Mouse (Mus musculus): ENCODE measurements around the gene Cdh22. TPM values are rescaled to one million over a fixed set of nuclear protein-coding genes. Genes with fewer than 3 reads are reported as not detected.

The Cdh22 gene
- polyA plus RNA-seq, 1 experiment from 2014 or later = not detected

DNA sequence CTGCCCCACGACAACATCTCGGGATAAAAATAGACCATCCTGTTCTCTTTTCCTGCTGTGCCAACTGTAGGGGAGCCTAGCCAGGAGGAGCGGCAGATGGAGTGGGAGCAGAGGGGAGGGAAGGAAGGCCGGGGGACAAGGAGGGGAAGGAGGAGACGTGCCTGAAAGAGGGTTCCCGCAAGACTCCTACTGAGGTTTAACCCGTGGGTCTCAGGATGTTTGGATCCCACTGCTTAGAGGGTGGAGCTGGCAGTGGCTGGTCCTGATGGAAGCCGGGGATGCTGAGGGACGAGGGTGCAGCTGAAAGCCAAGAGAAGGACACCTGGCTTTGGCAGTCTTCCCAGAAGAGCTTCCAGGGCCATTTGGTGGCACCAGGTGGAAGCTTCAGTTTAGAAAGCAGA lies 161.3 kb downstream of the Cdh22 start:
- no peak overlapping the region for H3K4me3 ChIP-seq (ENCODE audit: low read depth, low read length)
- H3K27ac ChIP-seq (ENCODE audit: low read depth) = no peak overlapping the region
- no peak overlapping the region for H3K9ac ChIP-seq (replicated peaks)
- H3K9me3 ChIP-seq (ENCODE audit: low read length) = no peaks in the 10 kb centered on the region
- H3K4me2 ChIP-seq (ENCODE audit: low read depth, low read length) = no peak overlapping the region
- TF ChIP-seq CTCF (IDR thresholded peaks at IDR 0.05; ENCODE audit: low read depth) = no peak
- no peak for TF ChIP-seq EP300 (IDR thresholded peaks at IDR 0.05; ENCODE audit: low read depth)
- no peaks in the 10 kb centered on the region for H3K4me1 ChIP-seq (ENCODE audit: insufficient read depth)
- H3K36me3 ChIP-seq (replicated peaks; ENCODE audit: insufficient read depth, low read length) = no peaks in the 10 kb centered on the region
- DNase-seq = no peak
- H3K27me3 ChIP-seq (ENCODE audit: insufficient read depth, low read length) = peaks cover 37% of the 10 kb centered on the region
- ATAC-seq = no peak
- WGBS (ENCODE audit: insufficient replicate concordance) = 22% methylated on average over 9 of the region's 9 CpGs

DNA sequence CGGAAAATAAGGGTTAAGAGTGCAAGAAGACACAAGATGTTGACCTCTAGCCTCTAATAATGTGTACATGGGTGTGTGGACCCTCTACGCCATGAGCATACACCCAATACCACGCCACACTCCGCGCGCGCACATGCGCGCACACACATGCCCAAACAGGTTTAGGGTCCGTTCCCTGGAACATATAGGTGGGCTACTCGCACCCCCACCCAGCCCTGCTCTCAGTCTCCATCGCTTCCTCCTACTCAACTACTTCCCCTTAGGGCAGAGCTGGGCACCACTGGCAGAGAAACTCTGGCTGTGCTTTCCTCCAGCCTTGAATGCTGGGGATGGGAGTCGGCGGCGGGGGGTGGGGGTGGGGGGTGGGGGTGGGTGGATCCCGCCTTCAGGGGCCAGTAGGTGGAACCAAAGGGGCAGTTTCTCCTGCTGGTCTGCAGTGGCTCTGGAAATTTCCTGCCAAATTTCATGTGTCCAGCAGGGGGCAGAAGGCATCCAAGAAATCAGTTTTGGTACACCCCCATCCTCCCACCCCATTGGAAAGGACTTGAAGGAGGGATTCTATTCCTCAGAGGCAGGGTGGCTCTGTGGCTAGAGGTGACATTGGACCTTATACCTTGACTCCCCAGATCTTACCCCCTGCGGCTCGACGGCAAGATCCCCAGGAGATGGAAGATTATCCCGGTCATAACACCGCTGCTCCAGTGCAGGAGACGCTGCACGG lies 164.4 kb downstream of the Cdh22 start:
- H3K9ac ChIP-seq (replicated peaks) = no peak overlapping the region
- TF ChIP-seq EP300 (IDR thresholded peaks at IDR 0.05; ENCODE audit: low read depth) (no peak), CTCF (IDR thresholded peaks at IDR 0.05; ENCODE audit: low read depth) (peak; percentile 66)
- no peaks in the 10 kb centered on the region for H3K4me1 ChIP-seq (ENCODE audit: insufficient read depth)
- no peak overlapping the region for H3K27ac ChIP-seq (ENCODE audit: low read depth)
- WGBS (ENCODE audit: insufficient replicate concordance) = 25% methylated on average over 22 of the region's 23 CpGs
- H3K4me3 ChIP-seq (ENCODE audit: low read depth, low read length) = no peak overlapping the region
- peak; percentile 61 for DNase-seq
- H3K9me3 ChIP-seq (ENCODE audit: low read length) = no peaks in the 10 kb centered on the region
- H3K27me3 ChIP-seq (ENCODE audit: insufficient read depth, low read length) = peaks cover 19% of the 10 kb centered on the region; the same call in 1 of the 2 replicates
- H3K4me2 ChIP-seq (ENCODE audit: low read depth, low read length) = no peak overlapping the region
- no peak for ATAC-seq
- no peaks in the 10 kb centered on the region for H3K36me3 ChIP-seq (replicated peaks; ENCODE audit: insufficient read depth, low read length)

DNA sequence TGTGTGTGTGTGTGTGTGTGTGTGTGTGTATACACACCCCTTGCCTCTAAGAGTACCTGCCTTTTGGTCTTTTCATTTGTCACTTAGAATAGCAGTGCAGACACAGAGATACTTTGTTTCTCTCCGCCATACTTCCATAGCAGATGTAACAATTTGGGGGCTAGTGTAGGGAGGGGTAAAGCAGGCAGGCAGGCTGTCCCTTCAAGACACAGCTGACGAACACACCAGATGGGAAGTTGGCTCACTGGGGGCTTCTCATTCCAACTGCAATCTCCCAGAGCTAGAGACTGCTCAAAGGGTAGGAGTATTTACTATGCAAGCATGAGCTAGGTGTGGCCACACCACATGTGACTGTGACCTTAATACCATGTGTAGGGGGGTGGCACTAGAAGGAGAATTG lies 165.8 kb downstream of the Cdh22 start:
- Histone ChIP-seq H3K9ac (replicated peaks) (no peak overlapping the region), H3K4me2 (ENCODE audit: low read depth, low read length) (no peak overlapping the region), H3K4me1 (ENCODE audit: insufficient read depth) (no peaks in the 10 kb centered on the region), H3K27me3 (ENCODE audit: insufficient read depth, low read length) (peaks cover 10% of the 10 kb centered on the region; the same call in 1 of the 2 replicates), H3K9me3 (ENCODE audit: low read length) (no peaks in the 10 kb centered on the region), H3K36me3 (replicated peaks; ENCODE audit: insufficient read depth, low read length) (no peaks in the 10 kb centered on the region), H3K27ac (ENCODE audit: low read depth) (no peak overlapping the region), H3K4me3 (ENCODE audit: low read depth, low read length) (no peak overlapping the region)
- TF ChIP-seq EP300 (IDR thresholded peaks at IDR 0.05; ENCODE audit: low read depth) (no peak), CTCF (IDR thresholded peaks at IDR 0.05; ENCODE audit: low read depth) (no peak)
- ATAC-seq (no peak), DNase-seq (no peak)
- WGBS (ENCODE audit: insufficient replicate concordance) = 69% methylated on average over 2 of the region's 2 CpGs

DNA sequence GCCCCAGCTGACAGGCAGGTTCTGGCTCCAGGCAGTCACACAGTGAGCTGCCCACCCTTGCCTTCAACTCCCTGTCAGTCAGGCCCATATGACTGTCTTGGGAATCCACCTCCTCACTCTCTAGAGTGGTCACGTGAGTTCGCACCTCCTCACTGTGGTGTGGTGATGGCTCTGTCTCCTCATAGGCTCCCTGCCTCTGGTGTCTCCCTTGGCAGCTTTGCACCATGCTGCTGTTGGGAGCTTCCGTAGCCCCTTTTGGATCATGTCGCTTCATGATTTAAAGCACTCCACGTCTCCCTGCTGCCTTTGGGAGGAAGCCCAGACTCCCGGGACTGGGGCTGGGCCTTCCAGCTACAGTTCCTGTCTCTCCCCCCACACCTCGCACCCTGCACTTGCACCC lies 170.2 kb downstream of the Cdh22 start:
- Histone ChIP-seq H3K27ac (ENCODE audit: low read depth) (no peak overlapping the region), H3K9ac (replicated peaks) (no peak overlapping the region), H3K9me3 (ENCODE audit: low read length) (no peaks in the 10 kb centered on the region), H3K27me3 (ENCODE audit: insufficient read depth, low read length) (no peaks in the 10 kb centered on the region), H3K4me3 (ENCODE audit: low read depth, low read length) (no peak overlapping the region), H3K4me2 (ENCODE audit: low read depth, low read length) (no peak overlapping the region), H3K4me1 (ENCODE audit: insufficient read depth) (no peaks in the 10 kb centered on the region; the same call in 1 of the 2 replicates), H3K36me3 (replicated peaks; ENCODE audit: insufficient read depth, low read length) (no peaks in the 10 kb centered on the region)
- 68% methylated on average over 7 of the region's 7 CpGs for WGBS (ENCODE audit: insufficient replicate concordance)
- DNase-seq (no peak), ATAC-seq (no peak)
- TF ChIP-seq EP300 (IDR thresholded peaks at IDR 0.05; ENCODE audit: low read depth) (no peak), CTCF (IDR thresholded peaks at IDR 0.05; ENCODE audit: low read depth) (no peak)

DNA sequence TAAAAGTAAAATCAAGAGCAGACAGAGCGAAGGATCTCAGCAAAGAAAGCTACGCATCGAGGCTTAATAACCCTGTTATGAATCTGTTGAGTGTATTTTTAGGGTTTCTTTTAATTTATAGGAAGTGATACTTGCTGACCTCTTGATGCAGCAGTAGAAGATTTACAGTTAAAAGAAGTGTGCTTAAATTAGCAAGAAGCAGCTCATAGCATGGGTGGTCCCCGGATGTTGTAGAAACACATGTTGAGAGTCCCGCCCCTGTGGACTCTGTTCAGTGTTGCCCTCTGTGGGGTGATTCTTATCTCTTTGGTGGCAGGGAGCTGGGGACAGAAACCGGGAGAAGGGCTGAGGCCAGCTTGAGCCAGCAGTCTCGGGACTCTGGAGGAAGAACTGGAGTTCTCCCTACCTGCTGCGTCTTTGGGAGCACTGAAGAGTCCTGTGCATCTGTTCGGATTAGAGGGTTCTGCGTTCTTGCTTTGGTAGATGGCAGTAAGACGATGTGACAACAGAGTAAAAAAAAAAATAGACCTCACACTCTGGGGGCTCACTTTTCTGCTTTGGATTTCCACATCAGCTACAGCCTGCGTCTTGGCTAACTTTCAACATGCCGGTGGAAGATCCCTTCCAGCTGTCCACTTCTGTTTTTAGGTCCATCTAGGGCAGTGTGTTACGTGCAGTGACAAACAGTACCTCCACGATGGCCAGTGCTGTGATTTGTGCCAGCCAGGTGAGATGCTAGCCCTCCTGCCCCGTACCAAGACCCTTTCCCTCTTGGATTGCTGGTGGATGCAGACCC lies 172.8 kb downstream of the Cdh22 start:
- H3K27me3 ChIP-seq (ENCODE audit: insufficient read depth, low read length) = no peaks in the 10 kb centered on the region
- TF ChIP-seq EP300 (IDR thresholded peaks at IDR 0.05; ENCODE audit: low read depth) (no peak), CTCF (IDR thresholded peaks at IDR 0.05; ENCODE audit: low read depth) (no peak)
- ATAC-seq (no peak), DNase-seq (no peak)
- H3K36me3 ChIP-seq (replicated peaks; ENCODE audit: insufficient read depth, low read length) = no peaks in the 10 kb centered on the region
- no peak overlapping the region for H3K27ac ChIP-seq (ENCODE audit: low read depth)
- no peaks in the 10 kb centered on the region for H3K9me3 ChIP-seq (ENCODE audit: low read length)
- 54% methylated on average over 16 of the region's 16 CpGs for WGBS (ENCODE audit: insufficient replicate concordance)
- no peak overlapping the region for H3K4me3 ChIP-seq (ENCODE audit: low read depth, low read length)
- H3K9ac ChIP-seq (replicated peaks) = no peak overlapping the region
- H3K4me1 ChIP-seq (ENCODE audit: insufficient read depth) = no peaks in the 10 kb centered on the region; the same call in 1 of the 2 replicates
- no peak overlapping the region for H3K4me2 ChIP-seq (ENCODE audit: low read depth, low read length)

Other genes with a start within 250 kb of the Cdh22 start
- gene Ncoa5, start 200.0 kb downstream of the Cdh22 start, polyA plus RNA-seq (2015; fragmentation: Nextera tagmentation; extraction: Ambion mirVana) = 7.5 and 8.1 TPM in 2 replicates
- 3.6 and 4.5 TPM in 2 replicates for gene Cd40, start 179.2 kb downstream of the Cdh22 start, polyA plus RNA-seq (2015; fragmentation: Nextera tagmentation; extraction: Ambion mirVana)
- not detected in 2 replicates for gene 1700025C18Rik, start 144.1 kb downstream of the Cdh22 start, polyA plus RNA-seq (2015; fragmentation: Nextera tagmentation; extraction: Ambion mirVana)
- gene Slc35c2, start 53.0 kb upstream of the Cdh22 start, polyA plus RNA-seq (2015; fragmentation: Nextera tagmentation; extraction: Ambion mirVana) = 29.3 and 30.5 TPM in 2 replicates
- gene Elmo2, start 91.6 kb upstream of the Cdh22 start, polyA plus RNA-seq (2015; fragmentation: Nextera tagmentation; extraction: Ambion mirVana) = 11.0 and 12.3 TPM in 2 replicates
- gene Zfp663, start 133.9 kb upstream of the Cdh22 start, polyA plus RNA-seq (2015; fragmentation: Nextera tagmentation; extraction: Ambion mirVana) = not detected in 2 replicates
- gene Zfp334, start 153.4 kb upstream of the Cdh22 start, polyA plus RNA-seq (2015; fragmentation: Nextera tagmentation; extraction: Ambion mirVana) = 1.2 and 1.5 TPM in 2 replicates
- 8.1 and 13.0 TPM in 2 replicates for gene Ocstamp, start 165.6 kb upstream of the Cdh22 start, polyA plus RNA-seq (2015; fragmentation: Nextera tagmentation; extraction: Ambion mirVana)
- gene Slc13a3, start 238.4 kb upstream of the Cdh22 start, polyA plus RNA-seq (2015; fragmentation: Nextera tagmentation; extraction: Ambion mirVana) = 46.2 and 49.5 TPM in 2 replicates